Mouse (Mus musculus): Measurements from ENCODE around the gene Cyp4f39.

GRCm38 (mm10) chr17:32450844-32451537 is 1.5 kb upstream of the Cyp4f39 start:
- TF ChIP-seq CTCF (IDR thresholded peaks at IDR 0.05; ENCODE audit: low read depth, low read length) (no peak), POLR2A (IDR thresholded peaks at IDR 0.05; ENCODE audit: insufficient read depth, low read length) (no peak), EP300 (IDR thresholded peaks at IDR 0.05; ENCODE audit: insufficient read depth, low read depth, low read length) (peak; percentile 79; the same call in 1 of the 2 replicates)
